Mouse (Mus musculus) MEL (cell line): ENCODE results near the gene Pla2g7. TPM values are rescaled to one million over a fixed set of nuclear protein-coding genes. Genes with fewer than 3 reads are reported as not detected.

Source experiments
- DNase-seq: peaks from one replicate; pipeline ENCODE4 v3.0.0; 2011; ENCODE audit warnings: low read depth, low spot score
- H3K27ac ChIP-seq: 2 replicates; pipeline ENCODE4 v1.5.1; 2012; ENCODE audit warnings: low read depth, mild to moderate bottlenecking, control low read depth, low read length, moderate library complexity; ENCODE audit not compliant: control insufficient read depth
- H3K27me3 ChIP-seq, 2 experiments: fragments of 150-350 bp in 1 of 2; sonication (generic) in 1 of 2; 2 replicates each; pipeline ENCODE4 v1.6.1; 2012; ENCODE audit warnings: low read length in 2 of 2, mild to moderate bottlenecking in 2 of 2, improper control_type of control experiment in 1 of 2, moderate library complexity in 1 of 2; ENCODE audit not compliant: insufficient read depth in 2 of 2, control insufficient read depth in 1 of 2
- H3K36me3 ChIP-seq, 2 experiments: 2 replicates each; pipeline ENCODE4 v1.6.1; 2012 to 2014; ENCODE audit warnings: low read length in 2 of 2, improper control_type of control experiment in 1 of 2, inconsistent platforms in 1 of 2, mild to moderate bottlenecking in 1 of 2; ENCODE audit not compliant: insufficient read depth in 2 of 2, control insufficient read depth in 1 of 2
- H3K4me1 ChIP-seq, 2 experiments: fragments of 150-350 bp in 1 of 2; sonication (generic) in 1 of 2; 2 replicates each; pipeline ENCODE4 v1.6.1; 2012; ENCODE audit warnings: low read length in 2 of 2, improper control_type of control experiment in 1 of 2, mild to moderate bottlenecking in 1 of 2; ENCODE audit not compliant: insufficient read depth in 2 of 2, control insufficient read depth in 1 of 2
- H3K4me3 ChIP-seq, 2 experiments: fragments of 150-350 bp in 1 of 2; sonication (generic) in 1 of 2; 2 replicates each; pipeline ENCODE4 v1.5.1; 2012; ENCODE audit warnings: low read depth in 2 of 2, low read length in 2 of 2, mild to moderate bottlenecking in 2 of 2, moderate library complexity in 2 of 2, control low read depth in 1 of 2, improper control_type of control experiment in 1 of 2; ENCODE audit not compliant: control insufficient read depth in 1 of 2, insufficient read depth in 1 of 2
- H3K79me2 ChIP-seq: 2 replicates; pipeline ENCODE4 v1.6.1; 2012; ENCODE audit warnings: mild to moderate bottlenecking, low read length, moderate library complexity; ENCODE audit not compliant: control insufficient read depth, poor library complexity, insufficient read depth
- H3K9ac ChIP-seq: 2 replicates; pipeline ENCODE4 v1.6.1; 2012; ENCODE audit warnings: low read depth, mild to moderate bottlenecking, control low read depth, low read length, moderate library complexity; ENCODE audit not compliant: control insufficient read depth, poor library complexity, severe bottlenecking
- H3K9me3 ChIP-seq: fragments of 150-350 bp; sonication (generic); replicated peaks from 2 replicates; pipeline ENCODE4 v1.6.1; 2012; ENCODE audit warnings: mild to moderate bottlenecking, low read length, improper control_type of control experiment, moderate library complexity; ENCODE audit not compliant: insufficient read depth
- CTCF ChIP-seq, 3 experiments: IDR thresholded peaks in 2 of 3; conservative IDR thresholded peaks in 1 of 3; 2 replicates each; pipeline ENCODE4 v1.5.1; 2011 to 2012; ENCODE audit warnings: low read length in 3 of 3, low read depth in 2 of 3, mild to moderate bottlenecking in 2 of 3, improper control_type of control experiment in 1 of 3, inconsistent platforms in 1 of 3, mixed read lengths in 1 of 3, moderate library complexity in 1 of 3; ENCODE audit not compliant: control insufficient read depth in 1 of 3, insufficient read depth in 1 of 3, poor library complexity in 1 of 3, severe bottlenecking in 1 of 3
- EP300 ChIP-seq, 2 experiments: IDR thresholded peaks; 2 replicates each; pipeline ENCODE4 v1.6.1; 2011; ENCODE audit warnings: improper control_type of control experiment in 2 of 2, low read length in 2 of 2, low read depth in 1 of 2, mild to moderate bottlenecking in 1 of 2
- ETS1 ChIP-seq: IDR thresholded peaks from 2 replicates; pipeline ENCODE4 v1.6.1; 2012; ENCODE audit warnings: low read depth, mild to moderate bottlenecking, inconsistent platforms, low read length, improper control_type of control experiment, moderate library complexity
- GABPA ChIP-seq: IDR thresholded peaks from 2 replicates; pipeline ENCODE4 v1.6.1; 2012; ENCODE audit warnings: low read depth, mild to moderate bottlenecking, inconsistent platforms, low read length, improper control_type of control experiment, moderate library complexity
- HCFC1 ChIP-seq: IDR thresholded peaks from 2 replicates; pipeline ENCODE4 v1.6.1; 2012; ENCODE audit warnings: low read depth, mild to moderate bottlenecking, inconsistent platforms, low read length, improper control_type of control experiment, moderate library complexity
- MEF2A ChIP-seq: IDR thresholded peaks from 2 replicates; pipeline ENCODE4 v1.6.1; 2014; ENCODE audit warnings: low read depth, mild to moderate bottlenecking, inconsistent platforms, low read length, improper control_type of control experiment; ENCODE audit not compliant: poor library complexity, insufficient replicate concordance, severe bottlenecking; ENCODE audit errors: extremely low read depth
- MXI1 ChIP-seq: IDR thresholded peaks from 2 replicates; pipeline ENCODE4 v1.6.1; 2011; ENCODE audit warnings: mild to moderate bottlenecking, low read depth, low read length, improper control_type of control experiment
- MYB ChIP-seq: IDR thresholded peaks from 2 replicates; pipeline ENCODE4 v1.6.1; 2011; ENCODE audit warnings: mild to moderate bottlenecking, low read depth, low read length, improper control_type of control experiment
- MYC ChIP-seq: IDR thresholded peaks from 2 replicates; pipeline ENCODE4 v1.6.1; 2011; ENCODE audit warnings: low read depth, mild to moderate bottlenecking, low read length, improper control_type of control experiment, moderate library complexity
- NELFE ChIP-seq: IDR thresholded peaks from 2 replicates; pipeline ENCODE4 v1.6.1; 2011; ENCODE audit warnings: low read depth, low read length, improper control_type of control experiment
- NRF1 ChIP-seq: IDR thresholded peaks from 2 replicates; pipeline ENCODE4 v1.6.1; 2014; ENCODE audit warnings: low read depth, mild to moderate bottlenecking, inconsistent platforms, low read length, improper control_type of control experiment, moderate library complexity; ENCODE audit not compliant: poor library complexity, insufficient read depth, severe bottlenecking
- POLR2A ChIP-seq, 2 experiments: IDR thresholded peaks; 2 replicates each; pipeline ENCODE4 v1.6.1; 2011 to 2012; ENCODE audit warnings: low read length in 2 of 2, mild to moderate bottlenecking in 2 of 2, control low read depth in 1 of 2, improper control_type of control experiment in 1 of 2, low read depth in 1 of 2, moderate library complexity in 1 of 2; ENCODE audit not compliant: control insufficient read depth in 1 of 2, insufficient read depth in 1 of 2, poor library complexity in 1 of 2
- POLR2AphosphoS5 ChIP-seq: IDR thresholded peaks from 2 replicates; pipeline ENCODE4 v1.6.1; 2012; ENCODE audit warnings: low read depth, borderline replicate concordance, mild to moderate bottlenecking, inconsistent platforms, low read length, moderate library complexity, mixed read lengths
- RAD21 ChIP-seq: IDR thresholded peaks from 2 replicates; pipeline ENCODE4 v1.6.1; 2011; ENCODE audit warnings: mild to moderate bottlenecking, low read depth, low read length, improper control_type of control experiment
- RCOR1 ChIP-seq: IDR thresholded peaks from 2 replicates; pipeline ENCODE4 v1.6.1; 2012; ENCODE audit warnings: low read depth, mild to moderate bottlenecking, inconsistent platforms, low read length, improper control_type of control experiment
- SMC3 ChIP-seq: IDR thresholded peaks from 2 replicates; pipeline ENCODE4 v1.6.1; 2011; ENCODE audit warnings: low read depth, low read length, improper control_type of control experiment
- TBP ChIP-seq: IDR thresholded peaks from 2 replicates; pipeline ENCODE4 v1.8.0; 2011; ENCODE audit warnings: low read depth, low read length, improper control_type of control experiment
- USF2 ChIP-seq, 2 experiments: IDR thresholded peaks; 2 replicates each; pipeline ENCODE4 v1.6.1; 2011 to 2012; ENCODE audit warnings: improper control_type of control experiment in 2 of 2, low read length in 2 of 2, borderline replicate concordance in 1 of 2, inconsistent platforms in 1 of 2, low read depth in 1 of 2, mild to moderate bottlenecking in 1 of 2; ENCODE audit not compliant: insufficient read depth in 1 of 2
- ZMIZ1 ChIP-seq: IDR thresholded peaks from 2 replicates; pipeline ENCODE4 v1.6.1; 2012; ENCODE audit warnings: low read depth, mild to moderate bottlenecking, inconsistent platforms, low read length, improper control_type of control experiment, moderate library complexity
- ZNF384 ChIP-seq: IDR thresholded peaks from 2 replicates; pipeline ENCODE4 v1.6.1; 2012; ENCODE audit warnings: low read depth, mild to moderate bottlenecking, inconsistent platforms, low read length, improper control_type of control experiment
- polyA plus RNA-seq, 2 experiments: library from polyadenylated mRNA; stranded (reverse) in 1 of 2; unstranded in 1 of 2; fragments of >175 nt in 1 of 2; fragments of >200 nt in 1 of 2; gene quantifications; 2 replicates each; pipeline versions ENCODE4 v1.2.1 to v1.2.4; 2012; ENCODE audit warnings: low replicate concordance in 2 of 2, low read depth in 1 of 2; ENCODE audit not compliant: insufficient read length in 2 of 2, insufficient read depth in 1 of 2, missing spikeins in 1 of 2
- total RNA-seq: library from RNA; depleted of rRNA; stranded (reverse); fragments of 300-350 nt; gene quantifications from 2 replicates; pipeline ENCODE4 v1.2.3, GENCODE M21; 2012

Pla2g7 gene
- total and polyA plus RNA-seq, 3 experiments = not detected

GRCm38 (mm10) chr17:43567593-43567991 is 306 bp upstream of the Pla2g7 start:
- no peaks in the 10 kb centered on the region for H3K27me3 ChIP-seq
- H3K79me2 ChIP-seq = no peaks in the 10 kb centered on the region
- no peaks in the 10 kb centered on the region for H3K4me1 ChIP-seq
- H3K4me3 ChIP-seq = no peak overlapping the region
- TF ChIP-seq MYC (no peak), CTCF (IDR thresholded peaks at IDR 0.05 in 2 of 3, conservative IDR thresholded peaks at IDR 0.05 in 1 of 3; ENCODE audit: control insufficient read depth in 1 of 3, insufficient read depth in 1 of 3, low read depth in 2 of 3, low read length in 3 of 3, poor library complexity in 1 of 3, severe bottlenecking in 1 of 3) (no peak)
- DNase-seq = no peak
- H3K9ac ChIP-seq = no peak overlapping the region
- H3K9me3 ChIP-seq = no peaks in the 10 kb centered on the region
- H3K27ac ChIP-seq = no peak overlapping the region
- H3K36me3 ChIP-seq = no peaks in the 10 kb centered on the region

- Histone ChIP-seq H3K36me3 (no peaks in the 10 kb centered on the region), H3K27ac (no peak overlapping the region), H3K4me1 (no peaks in the 10 kb centered on the region), H3K4me3 (no peak overlapping the region), H3K27me3 (no peaks in the 10 kb centered on the region), H3K79me2 (no peaks in the 10 kb centered on the region), H3K9me3 (no peaks in the 10 kb centered on the region), H3K9ac (no peak overlapping the region)
- TF ChIP-seq GABPA = no peak
- no peak for TF ChIP-seq RCOR1
- TF ChIP-seq MXI1 = no peak
- no peak for TF ChIP-seq POLR2A (IDR thresholded peaks at IDR 0.05; ENCODE audit: control insufficient read depth in 1 of 2, insufficient read depth in 1 of 2, low read depth in 1 of 2, low read length in 2 of 2, poor library complexity in 1 of 2)
- TF ChIP-seq ZMIZ1 = no peak
- TF ChIP-seq ZNF384 = no peak
- TF ChIP-seq MEF2A = no peak
- no peak for TF ChIP-seq SMC3
- TF ChIP-seq NELFE = no peak
- TF ChIP-seq USF2 (IDR thresholded peaks at IDR 0.05; ENCODE audit: borderline replicate concordance in 1 of 2, insufficient read depth in 1 of 2, low read depth in 1 of 2, low read length in 2 of 2) = no peak
- TF ChIP-seq NRF1 = no peak
- no peak for TF ChIP-seq HCFC1
- TF ChIP-seq EP300 (IDR thresholded peaks at IDR 0.05; ENCODE audit: low read depth in 1 of 2, low read length in 2 of 2) = no peak
- no peak for TF ChIP-seq RAD21
- no peak for TF ChIP-seq ETS1
- no peak for TF ChIP-seq POLR2AphosphoS5
- TF ChIP-seq TBP = no peak
- no peak for TF ChIP-seq MYB
- DNase-seq = no peak
Measured at GRCm38 (mm10) chr17:43569287-43569686, 1.4 kb downstream of the Pla2g7 start.
